Mouse (Mus musculus) splenic B cell, adult 2 months (primary cell): ENCODE results near the gene Rgl3.
A peak's percentile ranks its signal among the peaks of the same experiment; 100 is the strongest.

Source experiments
- DNase-seq: peaks from one replicate; pipeline ENCODE4 v3.0.0-alpha.2; 2011; ENCODE audit warnings: low read depth, low spot score
- H3K27me3 ChIP-seq: 2 replicates; pipeline ENCODE4 v1.6.1; 2012; ENCODE audit warnings: mild to moderate bottlenecking, low read length, moderate library complexity, mixed read lengths; ENCODE audit not compliant: control insufficient read depth, poor library complexity, insufficient read depth, severe bottlenecking
- H3K36me3 ChIP-seq: 2 replicates; pipeline ENCODE4 v1.6.1; 2012; ENCODE audit warnings: mild to moderate bottlenecking, low read length, moderate library complexity, mixed read lengths; ENCODE audit not compliant: control insufficient read depth, poor library complexity, insufficient read depth, severe bottlenecking

Gene Rgl3

DNA sequence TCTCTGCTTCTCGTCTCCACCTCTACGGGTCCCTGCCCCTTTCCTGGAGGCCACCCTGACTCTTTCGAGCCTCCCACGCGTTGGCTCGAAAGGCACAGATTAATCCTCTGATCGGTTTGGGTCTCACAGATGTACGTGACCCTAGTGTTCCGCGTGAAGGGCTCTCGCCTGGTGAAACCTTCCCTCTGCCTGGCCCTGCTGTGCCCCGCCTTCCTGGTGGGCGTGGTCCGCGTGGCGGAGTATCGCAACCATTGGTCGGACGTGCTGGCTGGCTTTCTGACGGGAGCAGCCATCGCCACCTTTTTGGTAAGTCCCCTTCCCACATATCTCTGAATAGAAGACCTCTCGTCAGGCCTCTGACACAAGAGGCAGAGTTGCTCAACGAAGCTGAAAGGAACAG, 45.0 kb downstream of the Rgl3 start:
- no peaks in the 10 kb centered on the region for H3K36me3 ChIP-seq
- H3K27me3 ChIP-seq = no peaks in the 10 kb centered on the region; the same call in 1 of the 2 replicates
- DNase-seq = no peak

DNA sequence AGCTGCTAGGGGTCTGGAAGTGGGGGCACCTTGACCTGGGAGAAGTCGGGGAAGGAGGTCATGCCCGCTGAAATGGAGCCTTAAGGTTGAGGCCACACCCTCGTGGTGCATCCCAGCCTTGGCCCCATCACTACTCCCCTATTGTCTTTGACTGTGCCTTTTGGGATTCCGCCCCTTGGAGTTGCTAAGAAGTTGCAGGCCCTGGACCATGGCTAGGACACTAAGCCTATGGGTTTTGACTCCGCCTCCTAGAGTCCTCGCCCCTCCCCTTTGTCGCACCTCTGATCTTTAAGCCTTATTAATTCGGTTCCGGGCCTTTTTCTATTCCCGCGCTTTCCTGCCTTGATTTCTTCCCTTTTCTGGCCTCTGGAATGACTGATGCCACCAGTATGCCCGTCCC, 45.6 kb downstream of the Rgl3 start:
- DNase-seq = no peak
- H3K27me3 ChIP-seq = no peaks in the 10 kb centered on the region; the same call in 1 of the 2 replicates
- no peaks in the 10 kb centered on the region for H3K36me3 ChIP-seq

DNA sequence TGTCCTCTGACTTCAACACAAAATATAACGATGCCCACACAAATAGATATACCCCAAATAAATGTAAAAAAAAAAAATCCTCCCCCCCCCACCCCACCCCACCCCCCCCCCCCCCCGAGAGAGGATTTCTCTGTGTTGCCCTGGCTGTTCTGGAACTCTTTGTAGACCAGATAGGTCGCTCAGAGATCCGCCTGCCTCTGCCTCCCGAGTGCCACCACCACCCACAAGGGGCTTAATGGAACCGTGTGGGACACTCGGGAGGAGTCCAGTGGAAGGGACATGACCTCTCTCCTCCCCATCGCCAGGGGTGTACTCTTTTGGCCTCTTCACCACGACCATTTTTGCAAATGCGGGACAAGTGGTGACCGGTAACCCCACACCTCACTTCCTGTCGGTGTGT, 46.2 kb downstream of the Rgl3 start:
- H3K36me3 ChIP-seq = no peaks in the 10 kb centered on the region
- no peaks in the 10 kb centered on the region; the same call in 1 of the 2 replicates for H3K27me3 ChIP-seq
- no peak for DNase-seq

DNA sequence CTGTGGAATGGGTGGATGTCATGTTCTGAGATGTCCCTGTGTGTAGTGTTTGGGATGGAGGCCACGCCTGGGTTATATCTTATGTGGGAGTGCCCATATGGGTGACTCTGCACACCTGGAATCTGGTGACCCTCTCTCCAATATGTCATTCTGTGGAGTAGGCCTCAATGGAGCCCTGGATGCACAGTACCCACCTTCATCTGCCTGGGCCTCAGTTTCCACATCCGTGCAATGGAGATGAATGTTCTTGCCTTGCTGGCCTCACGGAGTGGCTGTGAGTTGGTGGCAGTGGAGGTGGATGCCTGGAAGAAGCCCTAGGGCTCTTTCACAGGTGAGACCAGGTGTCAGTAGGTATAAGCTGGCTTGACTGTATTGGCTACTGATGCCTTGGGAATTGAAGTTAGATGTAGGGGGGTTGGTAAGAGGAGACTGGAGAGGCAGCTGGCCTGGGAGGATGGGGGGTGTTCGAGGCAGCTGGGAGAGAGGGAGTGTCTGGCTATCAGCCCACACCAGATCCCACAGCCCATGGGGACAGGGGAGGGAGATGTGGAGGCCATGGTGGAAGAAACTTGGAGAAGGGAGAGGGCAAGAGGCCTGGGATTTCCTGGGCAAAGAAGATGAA, 50.9 kb downstream of the Rgl3 start:
- no peak for DNase-seq
- Histone ChIP-seq H3K36me3 (no peaks in the 10 kb centered on the region), H3K27me3 (no peaks in the 10 kb centered on the region)

DNA sequence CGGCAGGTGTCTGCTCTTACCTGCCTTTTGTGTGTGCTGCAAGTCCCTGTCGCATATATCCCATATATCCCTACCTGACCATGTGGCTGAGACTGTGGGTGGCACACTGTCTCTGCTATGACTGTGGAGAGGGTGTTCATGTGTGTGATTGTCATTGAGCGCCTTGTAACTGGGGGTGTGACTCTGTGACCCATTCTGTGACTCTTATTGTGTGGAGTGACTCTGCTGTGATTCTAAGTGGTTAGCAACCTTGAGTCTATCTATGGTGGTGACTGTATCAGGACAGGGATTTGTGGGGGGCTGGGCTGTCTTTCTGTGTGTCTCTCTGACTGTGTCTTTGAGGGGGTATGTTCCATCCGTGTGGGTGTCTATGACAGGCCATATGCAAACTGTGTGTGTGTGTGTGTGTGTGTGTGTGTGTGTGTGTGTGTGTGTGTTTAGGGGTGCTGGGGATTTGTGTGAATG, 51.5 kb downstream of the Rgl3 start:
- Histone ChIP-seq H3K27me3 (no peaks in the 10 kb centered on the region), H3K36me3 (no peaks in the 10 kb centered on the region)
- no peak for DNase-seq

DNA sequence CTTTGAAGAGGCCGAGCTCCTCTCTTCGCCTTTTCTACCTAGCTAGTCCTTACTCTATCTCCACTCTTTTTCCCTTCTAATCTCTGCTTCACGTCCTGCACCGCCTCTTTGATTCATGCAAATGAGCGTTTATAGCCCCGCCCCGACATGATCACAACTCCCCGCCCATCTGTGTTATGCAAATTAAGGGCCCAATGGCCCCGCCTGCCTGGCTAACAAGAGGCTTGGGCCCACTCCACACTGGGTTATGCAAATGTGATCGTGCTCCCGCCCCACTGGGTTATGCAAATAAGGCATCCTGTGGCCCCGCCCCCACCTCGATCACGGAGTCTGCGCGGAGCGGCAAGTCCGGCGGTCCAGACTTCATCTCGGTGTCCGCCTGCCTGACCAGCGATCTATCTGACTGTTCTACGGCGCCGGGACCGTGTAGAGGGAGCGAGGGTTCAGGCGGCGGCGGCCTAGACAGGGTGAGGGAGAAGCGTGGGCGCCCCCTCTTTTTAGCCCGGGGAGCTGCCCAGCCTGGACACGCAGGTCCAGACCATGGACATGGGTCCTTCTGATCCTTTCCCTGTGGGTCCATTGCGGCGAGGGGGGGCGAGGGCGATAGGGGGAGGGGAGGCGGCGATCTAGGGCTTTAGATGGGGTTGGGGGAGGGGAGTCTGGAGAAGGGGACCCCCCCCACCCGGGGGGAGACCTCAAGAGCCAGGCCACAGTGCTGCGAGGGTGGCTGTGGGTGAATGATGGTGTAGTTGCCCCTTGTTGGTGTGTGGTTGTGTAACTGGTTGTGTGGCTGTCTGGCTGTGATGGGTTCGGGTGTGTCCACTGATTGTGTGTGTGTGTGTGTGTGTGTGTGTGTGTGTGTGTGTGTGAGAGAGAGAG, 52.3 kb downstream of the Rgl3 start, which contains the start of gene Plppr2:
TSS of gene Plppr2 (plus strand) at position 342 of the 879 bp plus-strand sequence.
- DNase-seq = peak; percentile 87
- Histone ChIP-seq H3K36me3 (no peaks in the 10 kb centered on the region), H3K27me3 (no peaks in the 10 kb centered on the region)

DNA sequence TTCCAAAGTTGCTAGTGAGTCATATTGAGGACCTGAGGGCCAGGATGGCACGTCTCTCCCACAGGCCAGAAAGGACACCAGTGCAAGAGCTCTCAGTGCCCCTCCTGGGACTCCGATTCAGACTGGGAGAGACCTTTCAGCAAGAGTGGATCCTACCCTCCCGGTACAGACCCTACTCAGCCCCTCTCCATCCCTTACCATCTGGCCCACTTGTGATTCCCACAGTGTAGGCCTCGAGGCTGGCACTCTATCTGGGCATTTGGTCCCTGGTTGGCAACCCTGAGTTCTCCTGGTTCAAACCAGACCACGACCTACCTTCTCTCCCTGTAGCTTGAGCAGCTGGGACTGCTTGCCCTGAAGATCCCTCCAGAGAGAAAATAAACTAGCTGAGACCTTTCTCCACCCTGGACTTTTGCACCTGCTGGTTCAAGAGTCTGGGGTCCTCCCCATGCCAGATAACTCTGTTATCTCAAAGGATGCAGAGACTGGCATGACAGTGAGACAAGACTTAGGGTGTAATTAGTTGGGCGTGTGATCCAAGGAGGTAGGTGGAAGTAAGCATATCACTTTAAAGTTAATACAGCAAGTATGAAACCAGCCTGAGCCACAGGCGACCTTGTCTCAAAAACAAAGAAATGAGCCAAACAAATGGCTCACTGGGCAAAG, 53.6 kb downstream of the Rgl3 start:
- Histone ChIP-seq H3K27me3 (no peaks in the 10 kb centered on the region), H3K36me3 (no peaks in the 10 kb centered on the region)
- DNase-seq = no peak

DNA sequence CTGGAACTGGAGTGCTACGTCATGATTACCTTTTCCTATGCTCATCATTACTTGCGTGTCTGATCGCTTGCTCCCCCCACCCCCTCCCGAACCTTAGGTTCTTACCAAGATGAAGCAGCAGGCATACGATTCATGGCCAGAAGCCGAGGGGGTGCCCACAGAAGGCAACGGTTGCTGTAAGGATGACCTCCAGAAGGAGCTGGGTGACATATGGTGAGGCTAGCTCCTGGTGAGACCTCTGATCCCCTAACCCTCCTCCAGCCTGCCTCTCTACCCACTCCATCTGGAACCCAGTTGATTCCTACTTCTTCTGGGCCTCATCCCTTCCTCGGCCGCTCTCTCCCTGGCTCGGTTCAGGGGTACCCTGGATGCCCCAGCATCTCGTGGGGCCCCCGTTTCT, 55.2 kb downstream of the Rgl3 start:
- DNase-seq = no peak
- Histone ChIP-seq H3K36me3 (no peaks in the 10 kb centered on the region), H3K27me3 (no peaks in the 10 kb centered on the region)

DNA sequence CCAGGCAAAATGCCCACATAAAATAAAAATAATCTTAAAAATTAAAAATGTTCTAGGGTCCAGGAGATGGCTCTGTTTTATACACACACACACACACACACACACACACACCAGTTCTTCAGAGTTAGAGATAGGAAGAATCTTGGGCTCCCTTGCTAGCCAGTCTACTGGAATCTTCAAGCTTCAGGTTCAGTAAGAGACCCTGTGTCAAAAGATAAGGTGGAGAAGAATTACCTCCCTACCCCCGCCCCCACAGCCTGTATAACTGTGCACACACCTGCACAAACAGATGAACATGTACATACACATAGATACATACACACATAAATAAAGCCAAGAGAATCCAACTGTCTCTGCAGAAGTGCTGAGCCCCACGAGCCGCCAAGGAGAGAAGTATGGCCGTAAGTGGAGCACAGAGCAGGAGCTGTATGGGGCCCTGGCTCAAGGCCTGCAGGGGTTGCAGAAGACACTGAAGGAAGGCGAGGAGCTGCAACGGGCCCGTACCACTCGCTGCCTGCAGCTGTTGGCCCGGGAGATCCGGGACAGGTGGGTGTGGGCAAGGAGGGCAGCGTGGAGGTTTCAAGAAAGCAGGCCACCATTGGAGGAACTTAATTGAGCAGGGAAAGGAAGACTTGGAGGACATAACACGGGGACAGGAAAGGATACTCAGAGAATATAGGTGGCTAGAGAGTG, 56.7 kb downstream of the Rgl3 start:
- H3K36me3 ChIP-seq = no peaks in the 10 kb centered on the region
- H3K27me3 ChIP-seq = no peaks in the 10 kb centered on the region
- no peak for DNase-seq

DNA sequence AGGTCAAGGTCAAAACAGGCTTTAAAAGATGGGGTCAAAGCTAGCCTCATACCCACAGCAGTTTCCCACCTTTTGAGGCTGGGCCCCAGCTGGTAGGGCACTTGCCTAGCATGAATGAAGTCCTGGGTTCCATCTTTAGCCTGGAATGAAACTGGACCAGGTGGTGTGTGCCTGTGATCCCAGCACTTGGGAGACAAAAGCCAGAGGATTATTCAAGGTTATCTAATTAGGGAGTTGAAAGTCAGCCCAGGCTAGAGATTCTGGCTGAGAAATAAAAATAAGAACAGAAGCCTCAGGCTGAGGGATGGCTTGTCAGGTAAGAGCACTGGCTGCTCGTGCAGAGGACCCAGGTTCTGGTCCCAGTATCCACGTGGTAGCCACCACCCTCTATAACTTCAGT, 57.2 kb downstream of the Rgl3 start:
- no peaks in the 10 kb centered on the region for H3K36me3 ChIP-seq
- DNase-seq = no peak
- H3K27me3 ChIP-seq = no peaks in the 10 kb centered on the region

DNA sequence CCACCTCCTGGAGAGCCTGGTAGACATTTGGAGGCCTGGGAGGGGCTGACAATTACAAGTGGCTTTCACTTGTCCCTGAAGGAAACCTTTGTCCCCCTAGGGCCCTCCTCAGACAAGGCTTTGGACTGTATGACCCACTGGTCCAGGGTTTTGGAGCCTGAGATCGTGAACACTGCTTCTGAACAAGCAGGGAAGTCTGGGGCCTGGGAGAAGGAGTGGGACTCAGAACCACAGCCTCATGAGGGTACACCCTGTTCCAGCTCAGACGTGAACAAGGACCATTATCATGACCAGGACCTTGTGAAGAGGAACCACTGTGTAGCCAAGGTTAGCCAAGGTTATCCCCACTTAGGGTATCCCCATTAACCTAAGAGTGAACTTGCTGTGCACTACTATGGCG, 60.0 kb downstream of the Rgl3 start:
- Histone ChIP-seq H3K36me3 (no peaks in the 10 kb centered on the region), H3K27me3 (no peaks in the 10 kb centered on the region)
- DNase-seq = no peak

DNA sequence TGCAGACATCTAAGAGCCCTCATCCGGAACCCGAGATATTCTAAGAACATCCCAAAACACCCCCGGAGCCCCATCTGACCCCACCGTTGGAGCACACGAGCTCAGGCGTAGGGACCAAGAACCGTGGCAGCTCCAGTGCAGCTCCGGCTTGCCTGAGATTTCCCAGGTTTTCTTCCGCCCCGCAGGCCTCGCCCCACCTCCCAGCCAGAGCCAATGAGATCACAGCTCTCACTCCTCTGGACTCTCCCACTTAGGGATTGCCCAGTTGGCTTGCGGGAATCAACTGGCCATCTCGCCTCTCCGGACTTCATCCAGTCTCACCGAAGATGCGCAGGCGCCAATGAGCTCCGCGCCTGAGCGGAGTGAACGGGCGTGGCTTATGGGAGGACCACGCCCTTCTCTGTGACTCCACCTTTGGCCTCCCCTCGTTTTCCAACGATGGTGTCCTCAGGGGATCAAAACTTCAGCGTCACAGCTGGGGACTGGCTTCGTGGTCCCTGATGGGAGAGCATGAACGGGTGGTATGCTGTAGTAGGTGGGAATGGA, 62.0 kb downstream of the Rgl3 start, which contains the start of the genes Ccdc159 and Tmem205:
TSS of gene Ccdc159 (plus strand) at position 264 of the 546 bp plus-strand sequence.
TSS of gene Tmem205 (minus strand) at position 349 of the 546 bp plus-strand sequence.
- Histone ChIP-seq H3K36me3 (no peaks in the 10 kb centered on the region), H3K27me3 (no peaks in the 10 kb centered on the region)
- DNase-seq = peak; percentile 38

DNA sequence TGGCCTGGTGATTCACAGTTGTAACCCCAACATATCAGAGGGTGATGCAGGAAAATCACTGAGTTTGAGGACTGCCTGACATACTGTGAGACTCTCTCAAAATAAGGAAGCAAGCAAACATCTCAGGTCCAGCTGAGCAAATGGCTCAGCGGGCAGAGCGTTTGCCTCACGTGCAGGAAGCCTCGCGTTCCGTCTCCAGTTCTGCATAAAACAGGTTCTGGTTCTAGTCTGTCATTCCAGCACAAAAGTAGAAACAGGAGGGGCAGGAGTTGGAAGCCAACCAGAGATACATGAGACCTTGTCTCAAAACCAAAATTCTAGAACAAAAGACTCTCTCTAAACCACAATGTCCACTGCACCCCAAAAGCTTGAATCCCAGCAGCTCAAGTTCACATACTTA, 62.5 kb downstream of the Rgl3 start:
- peak; percentile 20 for DNase-seq
- Histone ChIP-seq H3K27me3 (no peaks in the 10 kb centered on the region), H3K36me3 (no peaks in the 10 kb centered on the region)

DNA sequence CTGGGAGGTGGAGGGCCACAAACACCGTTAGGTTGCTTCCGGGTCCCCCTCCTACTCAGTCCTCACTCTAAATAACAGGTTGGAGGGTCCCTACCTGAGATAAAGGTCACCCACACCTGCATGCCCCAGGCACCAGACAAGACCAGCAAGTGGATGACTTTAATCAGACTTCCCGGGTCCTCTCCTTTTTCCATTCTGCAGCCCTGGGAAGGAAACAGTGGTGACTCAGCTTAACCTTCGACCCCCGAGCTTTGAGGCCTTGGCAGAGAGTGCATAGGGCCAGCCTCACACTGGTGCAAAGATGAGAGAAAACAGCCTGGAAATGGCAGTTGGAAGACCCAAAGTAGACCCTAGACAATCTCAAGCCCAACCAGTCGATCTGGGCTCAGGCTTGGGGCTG, 63.1 kb downstream of the Rgl3 start:
- Histone ChIP-seq H3K36me3 (no peaks in the 10 kb centered on the region), H3K27me3 (no peaks in the 10 kb centered on the region)
- DNase-seq = no peak
